ENCODE assay signal across 19 mouse cellular contexts in genomic region chr4:144905128-144905527, GRCm38 (mm10). TPM values are rescaled to one million over a fixed set of nuclear protein-coding genes. Genes with fewer than 3 reads are reported as not detected.
DNase-seq lines count a peak whose midpoint lies in the region; ATAC-seq and TF ChIP-seq lines count a peak whose summit lies in the region.
"Had no signal": no experiment of that assay in that cellular context is flagged by ENCODE, and none has a peak within 500 bp of the region (broad histone marks: within the 10 kb centered on the region; RNA-seq: fewer than 3 reads in every experiment).

No protein-coding gene starts in this region.

- peaks cover 76% of the 10 kb centered on the region for H3K4me1 ChIP-seq in heart, adult 2 months (ENCODE audit: control insufficient read depth, insufficient read depth, low read length)
- peaks cover 81% of the 10 kb centered on the region for H3K4me1 ChIP-seq in kidney, embryonic 15.5 days
- peaks cover 69 to 72% of the 10 kb centered on the region in 2 experiments for H3K4me1 ChIP-seq in CH12.LX (ENCODE audit: control insufficient read depth in 1 of 2, insufficient read depth in 2 of 2)
- peaks cover 50% of the 10 kb centered on the region for H3K4me1 ChIP-seq in intestine, embryonic 15.5 days (replicated peaks)
- no peaks in the 10 kb centered on the region for H3K4me1 ChIP-seq in hindbrain, embryonic 16.5 days (ENCODE audit: control insufficient read depth, insufficient read depth, low read depth, low read length)
- H3K4me1 ChIP-seq in midbrain, embryonic 15.5 days: no peaks in the 10 kb centered on the region
- H3K4me1 ChIP-seq: midbrain, embryonic 10.5 days had no signal

- H3K27me3 ChIP-seq in heart, adult 2 months (ENCODE audit: control insufficient read depth, insufficient read depth, low read length): no peaks in the 10 kb centered on the region
- no peaks in the 10 kb centered on the region for H3K27me3 ChIP-seq in kidney, embryonic 15.5 days
- no peaks in the 10 kb centered on the region for H3K27me3 ChIP-seq in CH12.LX (replicated peaks)
- H3K27me3 ChIP-seq in intestine, embryonic 15.5 days (replicated peaks): no peaks in the 10 kb centered on the region
- H3K27me3 ChIP-seq in hindbrain, embryonic 16.5 days (replicated peaks; ENCODE audit: control insufficient read depth, insufficient read depth, low read length): no peaks in the 10 kb centered on the region
- H3K27me3 ChIP-seq in midbrain, embryonic 15.5 days (replicated peaks): no peaks in the 10 kb centered on the region
- H3K27me3 ChIP-seq: hindbrain, embryonic 13.5 days; liver, embryonic 15.5 days; stomach, embryonic 15.5 days had no signal

- no peak for ATAC-seq in kidney, embryonic 15.5 days (replicated peaks; ENCODE audit: low FRiP score)
- ATAC-seq in intestine, embryonic 15.5 days: 0 out of 2 replicates have a peak, but pooled peaks have one; percentile 2
- ATAC-seq in hindbrain, embryonic 16.5 days: no peak
- no peak for ATAC-seq in midbrain, embryonic 15.5 days (replicated peaks)
- ATAC-seq: forebrain, embryonic 16.5 days had no signal

- in situ Hi-C loops in CH12.LX (cut with MboI; ENCODE audit: low pct_ligation_motif_present, low pct_unique_long_range_greater_than_20kb, low sequenced_read_pairs): no loop called here

- no peak overlapping the region for H3K4me2 ChIP-seq in kidney, embryonic 15.5 days
- no peak overlapping the region for H3K4me2 ChIP-seq in CH12.LX (ENCODE audit: insufficient read depth, low read depth, poor library complexity, severe bottlenecking)
- H3K4me2 ChIP-seq in intestine, embryonic 15.5 days (replicated peaks): no peak overlapping the region
- no peak overlapping the region for H3K4me2 ChIP-seq in hindbrain, embryonic 16.5 days (ENCODE audit: low read length)
- no peak overlapping the region for H3K4me2 ChIP-seq in midbrain, embryonic 15.5 days
- H3K4me2 ChIP-seq: hindbrain, embryonic 13.5 days; liver, embryonic 15.5 days; stomach, embryonic 15.5 days had no signal

- H3K9me3 ChIP-seq in kidney, embryonic 15.5 days (replicated peaks): no peaks in the 10 kb centered on the region
- no peaks in the 10 kb centered on the region for H3K9me3 ChIP-seq in CH12.LX (replicated peaks; ENCODE audit: low read length)
- no peaks in the 10 kb centered on the region for H3K9me3 ChIP-seq in intestine, embryonic 15.5 days
- no peaks in the 10 kb centered on the region for H3K9me3 ChIP-seq in hindbrain, embryonic 16.5 days (ENCODE audit: control insufficient read depth, low read length)
- no peaks in the 10 kb centered on the region for H3K9me3 ChIP-seq in midbrain, embryonic 15.5 days
- H3K9me3 ChIP-seq: hindbrain, embryonic 13.5 days; liver, embryonic 15.5 days; midbrain, embryonic 10.5 days; stomach, embryonic 15.5 days had no signal

- TF ChIP-seq RAD21 in CH12.LX (IDR thresholded peaks at IDR 0.05; ENCODE audit: low read depth, low read length): no peak

- dilution Hi-C loops in CH12.LX (cut with MboI; ENCODE audit: extremely low pct_ligation_motif_present, extremely low pct_unique_long_range_greater_than_20kb, low sequenced_read_pairs): no loop called here

- no peak for DNase-seq in heart, adult 2 months
- no peak for DNase-seq in heart, postnatal 36 days
- no peak for DNase-seq in kidney, postnatal 10 days
- peak; percentile 48 for DNase-seq in CH12.LX (ENCODE audit: extremely low read depth)
- DNase-seq: cerebellum, postnatal 10 days; embryo, embryonic 11 days; kidney, adult 11 months; lung, postnatal 10 days; right cerebral cortex, postnatal 25 days; thymus, adult 2 months had no signal

- H3K79me2 ChIP-seq in heart, adult 2 months (replicated peaks; ENCODE audit: control insufficient read depth, insufficient read depth, low read length): peaks cover 8% of the 10 kb centered on the region
- peaks cover 22% of the 10 kb centered on the region for H3K79me2 ChIP-seq in CH12.LX (replicated peaks; ENCODE audit: control insufficient read depth, extremely low read depth, insufficient read depth, poor library complexity, severe bottlenecking)

- TF ChIP-seq POLR2A in heart, adult 2 months (IDR thresholded peaks at IDR 0.05; ENCODE audit: insufficient read depth, low read depth, low read length): no peak
- no peak for TF ChIP-seq POLR2A in CH12.LX (IDR thresholded peaks at IDR 0.05; ENCODE audit: low read depth, low read length)

- no peak for TF ChIP-seq CTCF in heart, adult 2 months (IDR thresholded peaks at IDR 0.05)
- no peak for TF ChIP-seq CTCF in CH12.LX (conservative IDR thresholded peaks at IDR 0.05 in 1 of 2, IDR thresholded peaks at IDR 0.05 in 1 of 2; ENCODE audit: low read depth in 2 of 2, low read length in 2 of 2)

- no peak overlapping the region for H3K4me3 ChIP-seq in heart, adult 2 months
- H3K4me3 ChIP-seq in kidney, embryonic 15.5 days (replicated peaks): no peak overlapping the region
- H3K4me3 ChIP-seq in CH12.LX (replicated peaks in 1 of 3; ENCODE audit: low read depth in 2 of 3, low read length in 2 of 3, poor library complexity in 1 of 3): no peak overlapping the region
- H3K4me3 ChIP-seq in intestine, embryonic 15.5 days (replicated peaks): no peak overlapping the region
- H3K4me3 ChIP-seq in hindbrain, embryonic 16.5 days (ENCODE audit: low read length): no peak overlapping the region
- no peak overlapping the region for H3K4me3 ChIP-seq in midbrain, embryonic 15.5 days
- H3K4me3 ChIP-seq: hindbrain, embryonic 13.5 days; liver, embryonic 15.5 days; midbrain, embryonic 10.5 days; stomach, embryonic 15.5 days had no signal

- peaks cover 68% of the 10 kb centered on the region for H3K36me3 ChIP-seq in heart, adult 2 months (ENCODE audit: control insufficient read depth, insufficient read depth, low read length)
- H3K36me3 ChIP-seq in kidney, embryonic 15.5 days: peaks cover 64% of the 10 kb centered on the region
- peaks cover 7 to 19% of the 10 kb centered on the region in 2 experiments for H3K36me3 ChIP-seq in CH12.LX (replicated peaks in 1 of 2; ENCODE audit: control insufficient read depth in 1 of 2, insufficient read depth in 1 of 2, low read length in 1 of 2)
- no peaks in the 10 kb centered on the region for H3K36me3 ChIP-seq in intestine, embryonic 15.5 days
- no peaks in the 10 kb centered on the region for H3K36me3 ChIP-seq in hindbrain, embryonic 16.5 days (ENCODE audit: control insufficient read depth, insufficient read depth, low read length)
- H3K36me3 ChIP-seq in midbrain, embryonic 15.5 days (replicated peaks): no peaks in the 10 kb centered on the region
- H3K36me3 ChIP-seq: hindbrain, embryonic 13.5 days; liver, embryonic 15.5 days; midbrain, embryonic 10.5 days; stomach, embryonic 15.5 days had no signal

- WGBS in heart, adult 2 months: 26% methylated on average over 5 of the region's 5 CpGs
- WGBS in kidney, embryonic 15.5 days: 58% methylated on average over 5 of the region's 5 CpGs
- 49% methylated on average over 5 of the region's 5 CpGs for WGBS in intestine, embryonic 15.5 days
- 68% methylated on average over 5 of the region's 5 CpGs for WGBS in hindbrain, embryonic 16.5 days
- 82% methylated on average over 5 of the region's 5 CpGs for WGBS in midbrain, embryonic 15.5 days

- H3K9ac ChIP-seq in heart, adult 2 months (ENCODE audit: low read depth, low read length): no peak overlapping the region
- H3K9ac ChIP-seq in kidney, embryonic 15.5 days: no peak overlapping the region
- no peak overlapping the region for H3K9ac ChIP-seq in CH12.LX (ENCODE audit: insufficient read depth, low read depth)
- no peak overlapping the region for H3K9ac ChIP-seq in intestine, embryonic 15.5 days
- H3K9ac ChIP-seq in hindbrain, embryonic 16.5 days (ENCODE audit: low read depth, low read length): no peak overlapping the region
- H3K9ac ChIP-seq in midbrain, embryonic 15.5 days: no peak overlapping the region
- H3K9ac ChIP-seq: hindbrain, embryonic 13.5 days; liver, embryonic 15.5 days; stomach, embryonic 15.5 days had no signal

- H3K27ac ChIP-seq in heart, adult 2 months: peak overlapping the region; percentile 84
- 0 out of 2 replicates have a peak overlapping the region, but pooled peaks have one; percentile 70 for H3K27ac ChIP-seq in kidney, embryonic 15.5 days
- H3K27ac ChIP-seq in CH12.LX (ENCODE audit: insufficient read depth, low read depth): no peak overlapping the region
- H3K27ac ChIP-seq in intestine, embryonic 15.5 days: 0 out of 2 replicates have a peak overlapping the region, but pooled peaks have one; percentile 46
- no peak overlapping the region for H3K27ac ChIP-seq in hindbrain, embryonic 16.5 days (ENCODE audit: low read depth, low read length)
- H3K27ac ChIP-seq in midbrain, embryonic 15.5 days: no peak overlapping the region
- H3K27ac ChIP-seq: hindbrain, embryonic 13.5 days; midbrain, embryonic 10.5 days had no signal

- intact Hi-C loops in heart, adult 2 months (cut with DNase I): loop anchor here (2.0 kb wide), 1 partner anchor 44 kb away; no protein-coding TSS in a partner anchor
- intact Hi-C loops in heart, postnatal 36 days (cut with DNase I): no loop called here

- TF ChIP-seq EP300 in heart, adult 2 months (IDR thresholded peaks at IDR 0.05; ENCODE audit: insufficient read depth, low read depth, low read length): 0 out of 2 replicates have a peak, but pooled peaks have one; percentile 26
- TF ChIP-seq EP300 in CH12.LX (IDR thresholded peaks at IDR 0.05; ENCODE audit: low read length): 0 out of 2 replicates have a peak, but pooled peaks have one; percentile 10

TF ChIP-seq in CH12.LX, 34 proteins besides CTCF, POLR2A, EP300 and RAD21:
- TF ChIP-seq JUN (IDR thresholded peaks at IDR 0.05; ENCODE audit: insufficient read depth, low read depth, low read length) (peak; percentile 89), KAT2A (IDR thresholded peaks at IDR 0.05; ENCODE audit: insufficient replicate concordance, low read length) (no peak), MEF2A (IDR thresholded peaks at IDR 0.05; ENCODE audit: borderline replicate concordance, low read depth, low read length) (peak; percentile 99), HCFC1 (IDR thresholded peaks at IDR 0.05; ENCODE audit: low read depth, low read length) (no peak), JUND (conservative IDR thresholded peaks at IDR 0.05; ENCODE audit: low read depth, low read length) (peak; percentile 71), ETS1 (conservative IDR thresholded peaks at IDR 0.05; ENCODE audit: low read depth, low read length) (peak; percentile 74), BHLHE40 (IDR thresholded peaks at IDR 0.05; ENCODE audit: low read depth, low read length) (peak; percentile 65)

RNA-seq across cellular contexts. Expression of gene Dhrs3, which starts 12.5 kb away (rescaled TPM):
- total RNA-seq in heart, adult 2 months (2021): 100 to 1,000 TPM; 139 to 143 TPM
- 113 and 144 TPM in 2 replicates for polyA plus RNA-seq in heart, adult 2 months (2012; rRNA removed)
- 100 to 1,000 TPM; 139 to 162 TPM for total RNA-seq in heart, postnatal 36 days (2021)
- 207 TPM in 2 replicates for polyA plus RNA-seq in kidney, embryonic 15.5 days (2015; fragmentation: Nextera tagmentation; extraction: Ambion mirVana)
- 24.4 and 37.7 TPM in 2 replicates for total RNA-seq in CH12.LX (2012; rRNA removed)
- 8.7 and 10.5 TPM in 2 replicates for total RNA-seq in CH12.LX (2014; rRNA removed)
- 7.8 and 7.9 TPM in 2 replicates for polyA plus RNA-seq in CH12.LX (2012; ENCODE audit: insufficient read length, low read depth)
- polyA plus RNA-seq in intestine, embryonic 15.5 days (2015; fragmentation: Nextera tagmentation; extraction: Ambion mirVana): 109 and 115 TPM in 2 replicates
- polyA plus RNA-seq in hindbrain, embryonic 16.5 days (2015; fragmentation: Nextera tagmentation; extraction: Ambion mirVana): 51.8 and 55.7 TPM in 2 replicates
- 35.6 and 41.3 TPM in 2 replicates for polyA plus RNA-seq in midbrain, embryonic 15.5 days (2015; fragmentation: Nextera tagmentation; extraction: Ambion mirVana)

Comparison
In these comparisons a context has a peak if more than half of its experiments do, and no peak if none do; other contexts are left out.
1. H3K27ac ChIP-seq: peak in heart, adult 2 months (single experiment), kidney, embryonic 15.5 days (single experiment) and intestine, embryonic 15.5 days (single experiment); none in CH12.LX (single experiment), hindbrain, embryonic 16.5 days (single experiment) and midbrain, embryonic 15.5 days (single experiment).